Mouse (Mus musculus): ENCODE measurements at regions not wholly inside any gene's neighbourhood (a gene's known extent, or its start where the extent isn't known, plus 50 kb on each side); places are given as distances from the start of the nearest gene placed in this dataset.

GRCm38 (mm10) chr2:161164320-161164719 lies 55.4 kb upstream of the Chd6 start:
- DNase-seq = no peak
